Mouse (Mus musculus): ENCODE data around the gene Map2. TPM values are rescaled to one million over a fixed set of nuclear protein-coding genes. Genes with fewer than 3 reads are reported as not detected.

Gene Map2
- polyA plus RNA-seq, 1 experiment from 2014 or later, result 3.5 TPM

DNA sequence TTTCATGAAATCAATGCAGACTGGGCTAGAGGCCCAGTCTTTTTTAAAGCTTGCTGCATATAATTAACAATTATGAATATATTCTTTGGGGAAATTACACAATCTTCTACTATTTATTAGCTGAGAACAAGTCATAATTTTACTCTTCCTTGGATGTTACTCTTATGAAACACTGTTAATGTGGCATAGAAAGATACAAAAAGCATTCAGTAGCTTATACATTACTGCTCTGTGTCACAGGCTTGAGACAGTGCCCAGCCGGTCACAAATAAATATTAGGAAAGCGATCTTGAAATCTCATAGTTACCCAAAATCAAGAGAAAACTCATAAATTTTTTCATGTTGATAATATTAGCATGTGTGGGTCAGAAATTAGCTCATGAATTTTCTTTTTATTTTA, 186.7 kb downstream of the Map2 start:
- no peak for TF ChIP-seq CTCF (IDR thresholded peaks at IDR 0.05; ENCODE audit: low read depth)
- no peaks in the 10 kb centered on the region for H3K36me3 ChIP-seq (ENCODE audit: insufficient read depth, low read length)
- no peak for DNase-seq (ENCODE audit: low spot score)
- no peaks in the 10 kb centered on the region for H3K27me3 ChIP-seq (ENCODE audit: insufficient read depth, low read length)
- no peaks in the 10 kb centered on the region for H3K4me1 ChIP-seq (replicated peaks; ENCODE audit: insufficient read depth, low read length)
- no peaks in the 10 kb centered on the region for H3K9me3 ChIP-seq (replicated peaks; ENCODE audit: low read length)
- H3K4me2 ChIP-seq (ENCODE audit: low read length), result no peak overlapping the region
- no peak overlapping the region for H3K9ac ChIP-seq (ENCODE audit: low read depth, low read length)
- 87% methylated on average over 2 of the region's 2 CpGs for WGBS
- H3K4me3 ChIP-seq (replicated peaks; ENCODE audit: low read depth, low read length), result no peak overlapping the region
- H3K27ac ChIP-seq, result no peak overlapping the region
- ATAC-seq (replicated peaks; ENCODE audit: low FRiP score, low read depth), result no peak

DNA sequence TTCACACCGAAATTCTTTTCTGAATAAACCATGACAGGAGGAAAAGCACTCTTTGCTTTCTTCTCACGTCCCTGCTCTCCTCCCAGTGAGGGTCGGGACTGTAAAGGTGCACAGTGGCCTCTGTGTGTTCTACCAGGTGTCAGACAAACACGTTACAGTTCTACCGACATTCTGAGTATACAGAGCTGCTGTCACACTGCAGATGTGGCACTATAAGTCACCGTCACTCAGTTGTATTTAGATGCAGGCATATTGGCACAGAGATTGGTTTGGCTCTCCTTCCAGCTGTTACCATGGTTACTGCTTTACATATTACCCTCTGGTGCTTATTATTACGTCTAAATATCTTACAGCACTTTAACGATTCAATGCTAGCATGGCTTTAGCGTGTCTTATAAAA, 188.2 kb downstream of the Map2 start:
- no peaks in the 10 kb centered on the region for H3K27me3 ChIP-seq (ENCODE audit: insufficient read depth, low read length)
- TF ChIP-seq CTCF (IDR thresholded peaks at IDR 0.05; ENCODE audit: low read depth), result no peak
- H3K9ac ChIP-seq (ENCODE audit: low read depth, low read length), result no peak overlapping the region
- no peak overlapping the region for H3K27ac ChIP-seq
- no peaks in the 10 kb centered on the region for H3K4me1 ChIP-seq (replicated peaks; ENCODE audit: insufficient read depth, low read length)
- H3K9me3 ChIP-seq (replicated peaks; ENCODE audit: low read length), result no peaks in the 10 kb centered on the region
- ATAC-seq (replicated peaks; ENCODE audit: low FRiP score, low read depth) (no peak), DNase-seq (ENCODE audit: low spot score) (no peak)
- H3K4me3 ChIP-seq (replicated peaks; ENCODE audit: low read depth, low read length), result no peak overlapping the region
- no peaks in the 10 kb centered on the region for H3K36me3 ChIP-seq (ENCODE audit: insufficient read depth, low read length)
- WGBS, result 78% methylated on average over 9 of the region's 9 CpGs
- no peak overlapping the region for H3K4me2 ChIP-seq (ENCODE audit: low read length)

DNA sequence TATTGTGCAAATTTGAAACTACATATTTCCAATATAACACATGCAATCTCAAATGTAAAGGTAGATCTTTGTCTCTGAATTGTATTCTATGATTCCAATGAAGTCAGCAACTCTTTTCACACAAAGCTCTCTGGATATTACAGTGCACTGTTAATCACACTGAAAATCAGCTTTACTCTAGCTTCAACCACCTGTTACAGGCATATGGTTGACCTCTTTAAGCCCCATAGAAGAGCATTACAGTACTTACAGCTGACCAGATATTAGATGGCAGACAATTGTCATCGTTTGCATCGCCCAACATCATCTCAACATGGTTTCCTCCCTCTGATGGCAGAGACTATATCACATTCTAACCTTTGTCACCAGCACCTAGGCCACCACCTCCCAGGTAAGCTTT, 189.3 kb downstream of the Map2 start:
- Histone ChIP-seq H3K4me2 (ENCODE audit: low read length) (no peak overlapping the region), H3K9ac (ENCODE audit: low read depth, low read length) (no peak overlapping the region), H3K9me3 (replicated peaks; ENCODE audit: low read length) (no peaks in the 10 kb centered on the region), H3K4me1 (replicated peaks; ENCODE audit: insufficient read depth, low read length) (no peaks in the 10 kb centered on the region), H3K27me3 (ENCODE audit: insufficient read depth, low read length) (no peaks in the 10 kb centered on the region), H3K36me3 (ENCODE audit: insufficient read depth, low read length) (no peaks in the 10 kb centered on the region), H3K4me3 (replicated peaks; ENCODE audit: low read depth, low read length) (no peak overlapping the region), H3K27ac (no peak overlapping the region)
- no peak for DNase-seq (ENCODE audit: low spot score)
- TF ChIP-seq CTCF (IDR thresholded peaks at IDR 0.05; ENCODE audit: low read depth), result no peak
- 96% methylated on average over 2 of the region's 2 CpGs for WGBS
- no peak for ATAC-seq (replicated peaks; ENCODE audit: low FRiP score, low read depth)

DNA sequence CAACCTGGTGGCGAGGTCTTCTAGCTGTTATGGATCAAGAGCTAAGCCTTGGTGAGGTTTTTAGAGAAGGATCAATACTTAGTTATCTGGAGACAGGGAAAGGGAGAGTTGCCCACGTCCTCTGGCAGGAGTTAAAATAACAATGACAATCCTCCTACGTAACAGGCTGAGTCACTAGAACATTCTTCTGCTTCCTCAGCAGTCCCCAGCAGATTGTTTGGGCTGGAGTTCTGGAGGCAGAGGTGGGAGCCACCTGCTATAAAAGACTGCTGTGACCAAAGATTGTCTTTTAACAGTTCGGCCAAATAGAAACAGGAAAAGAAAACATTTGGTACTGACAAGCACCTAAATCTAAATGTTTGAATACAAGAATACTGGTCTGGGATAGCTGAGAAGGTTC, 190.5 kb downstream of the Map2 start:
- ATAC-seq (replicated peaks; ENCODE audit: low FRiP score, low read depth), result no peak
- no peaks in the 10 kb centered on the region for H3K27me3 ChIP-seq (ENCODE audit: insufficient read depth, low read length)
- TF ChIP-seq CTCF (IDR thresholded peaks at IDR 0.05; ENCODE audit: low read depth), result no peak

DNA sequence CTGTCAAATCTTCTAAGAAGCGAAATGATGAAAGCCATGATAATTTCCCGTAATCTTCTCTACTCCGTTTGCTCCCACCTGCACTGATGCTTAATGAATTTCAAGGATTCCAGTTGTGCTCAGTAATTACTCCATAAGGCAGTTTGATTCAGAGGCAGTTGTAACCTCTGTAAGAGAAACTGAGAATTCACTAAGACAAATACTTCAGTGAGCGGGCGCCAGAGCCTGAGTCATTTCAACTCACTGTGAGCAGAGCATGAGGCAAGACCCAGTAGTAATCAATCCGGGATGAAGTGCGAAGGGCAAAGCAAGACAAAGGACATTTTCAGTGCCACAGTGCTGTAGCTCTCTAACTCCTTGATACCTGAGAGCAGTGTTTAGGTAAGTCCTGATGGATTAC, 194.4 kb downstream of the Map2 start:
- H3K36me3 ChIP-seq (ENCODE audit: insufficient read depth, low read length), result no peaks in the 10 kb centered on the region
- DNase-seq (ENCODE audit: low spot score) (no peak), ATAC-seq (replicated peaks; ENCODE audit: low FRiP score, low read depth) (no peak)
- WGBS, result 81% methylated on average over 7 of the region's 7 CpGs
- no peak overlapping the region for H3K9ac ChIP-seq (ENCODE audit: low read depth, low read length)
- H3K9me3 ChIP-seq (replicated peaks; ENCODE audit: low read length), result no peaks in the 10 kb centered on the region
- no peak overlapping the region for H3K4me2 ChIP-seq (ENCODE audit: low read length)
- TF ChIP-seq CTCF (IDR thresholded peaks at IDR 0.05; ENCODE audit: low read depth), result no peak
- no peaks in the 10 kb centered on the region for H3K4me1 ChIP-seq (replicated peaks; ENCODE audit: insufficient read depth, low read length)
- no peak overlapping the region for H3K4me3 ChIP-seq (replicated peaks; ENCODE audit: low read depth, low read length)
- no peak overlapping the region for H3K27ac ChIP-seq
- no peaks in the 10 kb centered on the region for H3K27me3 ChIP-seq (ENCODE audit: insufficient read depth, low read length)

More for the DNA sequence above, 190.5 kb downstream of the Map2 start:
- H3K9ac ChIP-seq (ENCODE audit: low read depth, low read length), result no peak overlapping the region
- no peak overlapping the region for H3K4me3 ChIP-seq (replicated peaks; ENCODE audit: low read depth, low read length)
- WGBS, result 39% methylated on average over 4 of the region's 4 CpGs
- no peaks in the 10 kb centered on the region for H3K9me3 ChIP-seq (replicated peaks; ENCODE audit: low read length)
- H3K27ac ChIP-seq, result no peak overlapping the region
- no peaks in the 10 kb centered on the region for H3K36me3 ChIP-seq (ENCODE audit: insufficient read depth, low read length)
- no peak for DNase-seq (ENCODE audit: low spot score)
- H3K4me1 ChIP-seq (replicated peaks; ENCODE audit: insufficient read depth, low read length), result no peaks in the 10 kb centered on the region
- no peak overlapping the region for H3K4me2 ChIP-seq (ENCODE audit: low read length)

DNA sequence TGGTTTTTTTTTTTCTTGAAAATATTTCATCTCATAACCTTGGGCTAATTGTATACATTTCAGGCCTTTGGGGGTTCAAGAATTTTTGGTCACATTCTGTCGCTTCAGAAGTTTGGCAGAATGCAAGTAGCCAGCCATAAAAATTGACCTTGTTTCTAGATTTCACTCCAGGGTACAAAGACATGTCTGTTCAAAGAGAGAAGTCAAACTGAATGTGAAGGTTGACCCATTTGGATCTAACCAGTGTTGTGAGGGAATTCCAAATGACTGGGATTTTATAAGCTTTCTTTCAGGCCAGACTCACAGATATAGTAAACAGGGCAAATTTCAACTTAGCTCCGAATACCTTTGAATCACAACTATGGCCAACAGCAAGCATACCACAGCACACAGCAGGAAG, 196.3 kb downstream of the Map2 start:
- no peak for DNase-seq (ENCODE audit: low spot score)
- no peak overlapping the region for H3K4me3 ChIP-seq (replicated peaks; ENCODE audit: low read depth, low read length)
- H3K4me1 ChIP-seq (replicated peaks; ENCODE audit: insufficient read depth, low read length), result no peaks in the 10 kb centered on the region
- no peak for ATAC-seq (replicated peaks; ENCODE audit: low FRiP score, low read depth)
- H3K27ac ChIP-seq, result no peak overlapping the region
- H3K9me3 ChIP-seq (replicated peaks; ENCODE audit: low read length), result no peaks in the 10 kb centered on the region
- TF ChIP-seq CTCF (IDR thresholded peaks at IDR 0.05; ENCODE audit: low read depth), result no peak
- no peak overlapping the region for H3K9ac ChIP-seq (ENCODE audit: low read depth, low read length)
- no peaks in the 10 kb centered on the region for H3K36me3 ChIP-seq (ENCODE audit: insufficient read depth, low read length)
- H3K4me2 ChIP-seq (ENCODE audit: low read length), result no peak overlapping the region
- no peaks in the 10 kb centered on the region for H3K27me3 ChIP-seq (ENCODE audit: insufficient read depth, low read length)
- WGBS, result 80% methylated on average over 2 of the region's 2 CpGs

DNA sequence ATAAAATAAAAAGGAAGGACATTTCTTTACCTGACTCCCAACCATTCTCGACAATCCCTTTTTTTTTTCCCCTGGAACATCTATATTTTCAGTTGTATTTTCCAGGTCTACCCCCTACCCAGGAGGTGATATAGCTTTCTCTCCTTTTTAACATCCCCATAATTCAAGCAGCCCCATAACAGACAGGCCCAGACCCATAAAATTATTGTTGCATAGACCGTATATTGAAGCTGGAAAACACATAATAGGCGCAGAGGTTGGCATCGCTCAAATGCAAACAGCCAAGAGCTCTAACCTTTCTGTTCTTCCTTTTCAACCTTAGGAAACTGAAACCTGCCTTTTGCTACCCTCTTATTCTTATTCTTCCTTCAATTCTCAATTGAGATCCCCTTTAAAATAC, 211.2 kb downstream of the Map2 start:
- WGBS, result 86% methylated on average over 4 of the region's 4 CpGs
- H3K4me2 ChIP-seq (ENCODE audit: low read length), result no peak overlapping the region
- no peak for TF ChIP-seq CTCF (IDR thresholded peaks at IDR 0.05; ENCODE audit: low read depth)
- no peak for DNase-seq (ENCODE audit: low spot score)
- no peaks in the 10 kb centered on the region for H3K9me3 ChIP-seq (replicated peaks; ENCODE audit: low read length)
- no peak overlapping the region for H3K9ac ChIP-seq (ENCODE audit: low read depth, low read length)
- no peak overlapping the region for H3K27ac ChIP-seq
- no peaks in the 10 kb centered on the region for H3K4me1 ChIP-seq (replicated peaks; ENCODE audit: insufficient read depth, low read length)
- ATAC-seq (replicated peaks; ENCODE audit: low FRiP score, low read depth), result no peak
- H3K27me3 ChIP-seq (ENCODE audit: insufficient read depth, low read length), result no peaks in the 10 kb centered on the region
- H3K4me3 ChIP-seq (replicated peaks; ENCODE audit: low read depth, low read length), result no peak overlapping the region
- no peaks in the 10 kb centered on the region for H3K36me3 ChIP-seq (ENCODE audit: insufficient read depth, low read length)
